Mouse (Mus musculus) ES-E14 (cell line): ENCODE data around the gene Tmem191c. TPM values are rescaled to one million over a fixed set of nuclear protein-coding genes. Genes with fewer than 3 reads are reported as not detected.

ENCODE experiments used
- DNase-seq: peaks from one replicate; pipeline ENCODE4 v3.0.0-alpha.2; 2013; ENCODE audit warnings: low read depth, low spot score
- H3K27ac ChIP-seq: 2 replicates; pipeline ENCODE4 v1.5.1; 2012; ENCODE audit warnings: low read depth, mild to moderate bottlenecking, low read length, moderate library complexity, mixed read lengths; ENCODE audit not compliant: poor library complexity, insufficient read depth, severe bottlenecking
- H3K36me3 ChIP-seq: 2 replicates; pipeline ENCODE4 v1.6.1; 2012; ENCODE audit warnings: mild to moderate bottlenecking, low read length, moderate library complexity, mixed read lengths; ENCODE audit not compliant: control insufficient read depth, poor library complexity, insufficient read depth, severe bottlenecking
- H3K4me1 ChIP-seq, 2 experiments: fragments of 150-350 bp in 1 of 2; sonication (generic) in 1 of 2; 2 replicates each; pipeline ENCODE4 v1.6.1; 2012; ENCODE audit warnings: low read length in 2 of 2, mild to moderate bottlenecking in 1 of 2, mixed read lengths in 1 of 2; ENCODE audit not compliant: control insufficient read depth in 2 of 2, insufficient read depth in 2 of 2, poor library complexity in 1 of 2
- H3K4me3 ChIP-seq, 2 experiments: fragments of 150-350 bp in 1 of 2; sonication (generic) in 1 of 2; 2 replicates each; pipeline ENCODE4 v1.5.1; 2012; ENCODE audit warnings: low read length in 2 of 2, low read depth in 1 of 2, mild to moderate bottlenecking in 1 of 2, mixed read lengths in 1 of 2; ENCODE audit not compliant: insufficient read depth in 1 of 2, poor library complexity in 1 of 2, severe bottlenecking in 1 of 2
- H3K9ac ChIP-seq: 2 replicates; pipeline ENCODE4 v1.6.1; 2012; ENCODE audit warnings: low read depth, mild to moderate bottlenecking, low read length, mixed read lengths; ENCODE audit not compliant: poor library complexity, insufficient read depth, severe bottlenecking
- H3K9me3 ChIP-seq: fragments of 150-350 bp; sonication (generic); 2 replicates; pipeline ENCODE4 v1.6.1; 2012; ENCODE audit warnings: low read depth, mild to moderate bottlenecking, low read length; ENCODE audit not compliant: control insufficient read depth, insufficient read depth
- CHD2 ChIP-seq: IDR thresholded peaks from 2 replicates; pipeline ENCODE4 v1.6.1; 2014; ENCODE audit warnings: mild to moderate bottlenecking, low read depth, low read length, inconsistent platforms
- HCFC1 ChIP-seq: IDR thresholded peaks from 2 replicates; pipeline ENCODE4 v1.6.1; 2012; ENCODE audit warnings: low read length, inconsistent platforms, borderline replicate concordance; ENCODE audit not compliant: insufficient read depth
- MAFK ChIP-seq: IDR thresholded peaks from 2 replicates; pipeline ENCODE4 v1.6.1; 2014; ENCODE audit warnings: mild to moderate bottlenecking, low read depth, low read length, inconsistent platforms; ENCODE audit not compliant: insufficient read depth
- ZC3H11A ChIP-seq: IDR thresholded peaks from 2 replicates; pipeline ENCODE4 v1.6.1; 2012; ENCODE audit warnings: low read depth, mild to moderate bottlenecking, inconsistent platforms, low read length, borderline replicate concordance
- ZNF384 ChIP-seq: IDR thresholded peaks from 2 replicates; pipeline ENCODE4 v1.6.1; 2012; ENCODE audit warnings: low read depth, low read length, inconsistent platforms
- in situ Hi-C, 2 experiments: fragments of 600-800 bp; cut with MboI; formaldehyde crosslinking; loops; one replicate each; pipeline ENCODE4 v1.15.1; 2025; ENCODE audit warnings: low sequenced_read_pairs in 2 of 2, inconsistent platforms in 1 of 2; ENCODE audit not compliant: unreplicated experiment in 2 of 2
- total RNA-seq: library from RNA; depleted of rRNA; stranded (reverse); fragments of 300-350 nt; gene quantifications from 2 replicates; pipeline ENCODE4 v1.2.3, GENCODE M21; 2012

Gene Tmem191c
- total RNA-seq, 1 experiment: 45.1 TPM

GRCm38 (mm10) chr16:17255270-17255669 lies 20.6 kb upstream of the Tmem191c start:
- H3K36me3 ChIP-seq: peaks cover 37% of the 10 kb centered on the region
- H3K27ac ChIP-seq: no peak overlapping the region
- in situ Hi-C loops: no loop called here
- TF ChIP-seq HCFC1 (no peak), ZC3H11A (no peak), ZNF384 (no peak), MAFK (no peak), CHD2 (no peak)
- DNase-seq: no peak
- H3K9ac ChIP-seq: no peak overlapping the region
- H3K9me3 ChIP-seq: no peaks in the 10 kb centered on the region
- peaks cover 19 to 48% of the 10 kb centered on the region in 2 experiments for H3K4me1 ChIP-seq
- H3K4me3 ChIP-seq: no peak overlapping the region

- no peaks in the 10 kb centered on the region for H3K9me3 ChIP-seq
- no peak for DNase-seq
- in situ Hi-C loops: no loop called here
- TF ChIP-seq ZNF384 (no peak), ZC3H11A (no peak), HCFC1 (no peak), MAFK (no peak), CHD2 (no peak)
- peaks cover 47% of the 10 kb centered on the region for H3K36me3 ChIP-seq
- no peak overlapping the region for H3K4me3 ChIP-seq
- H3K27ac ChIP-seq: no peak overlapping the region
- no peak overlapping the region for H3K9ac ChIP-seq
- peaks cover 15 to 40% of the 10 kb centered on the region in 2 experiments for H3K4me1 ChIP-seq
These were observed 18.5 kb upstream of the Tmem191c start for GRCm38 (mm10) chr16:17257359-17257821.

DNA sequence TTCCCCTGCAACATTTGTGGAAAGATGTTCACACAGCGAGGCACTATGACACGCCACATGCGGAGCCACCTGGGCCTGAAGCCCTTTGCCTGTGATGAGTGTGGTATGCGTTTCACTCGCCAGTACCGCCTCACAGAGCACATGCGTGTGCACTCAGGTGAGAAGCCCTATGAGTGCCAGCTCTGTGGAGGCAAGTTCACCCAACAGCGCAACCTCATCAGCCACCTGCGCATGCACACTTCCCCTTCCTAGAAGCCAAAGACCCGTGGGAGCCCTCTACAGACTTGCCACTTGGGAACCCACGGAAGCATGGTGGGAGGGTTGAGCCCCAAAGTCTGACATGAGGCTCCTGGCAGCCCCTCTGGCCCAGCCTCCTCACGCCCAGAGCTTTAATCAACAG lies 17.0 kb upstream of the Tmem191c start:
- no peak for DNase-seq
- Histone ChIP-seq H3K4me3 (peak overlapping the region in 1 of 2 experiments; percentile 27; a peak in 1 of 4 replicates), H3K9me3 (no peaks in the 10 kb centered on the region), H3K9ac (peak overlapping the region; percentile 26; the same call in 1 of the 2 replicates), H3K4me1 (peaks cover 7 to 25% of the 10 kb centered on the region in 2 experiments), H3K27ac (no peak overlapping the region), H3K36me3 (peaks cover 47% of the 10 kb centered on the region)
- TF ChIP-seq ZC3H11A: no peak
- TF ChIP-seq MAFK: no peak
- TF ChIP-seq ZNF384: no peak
- TF ChIP-seq HCFC1: no peak
- in situ Hi-C loops: no loop called here

- Histone ChIP-seq H3K4me3 (no peak overlapping the region), H3K27ac (no peak overlapping the region), H3K36me3 (peaks cover 37% of the 10 kb centered on the region), H3K9me3 (no peaks in the 10 kb centered on the region), H3K9ac (no peak overlapping the region), H3K4me1 (peaks cover 2 to 18% of the 10 kb centered on the region in 2 experiments; a peak in 2 of 4 replicates)
- no peak for DNase-seq
- no peak for TF ChIP-seq ZNF384
- in situ Hi-C loops: loop anchor here in 1 of 2 experiments (10.0 kb wide), 1 partner anchor 57 kb away; the partner anchor contains the start of genes Rimbp3 and Ube2l3
These were observed 14.5 kb upstream of the Tmem191c start for GRCm38 (mm10) chr16:17261341-17261740.

DNA sequence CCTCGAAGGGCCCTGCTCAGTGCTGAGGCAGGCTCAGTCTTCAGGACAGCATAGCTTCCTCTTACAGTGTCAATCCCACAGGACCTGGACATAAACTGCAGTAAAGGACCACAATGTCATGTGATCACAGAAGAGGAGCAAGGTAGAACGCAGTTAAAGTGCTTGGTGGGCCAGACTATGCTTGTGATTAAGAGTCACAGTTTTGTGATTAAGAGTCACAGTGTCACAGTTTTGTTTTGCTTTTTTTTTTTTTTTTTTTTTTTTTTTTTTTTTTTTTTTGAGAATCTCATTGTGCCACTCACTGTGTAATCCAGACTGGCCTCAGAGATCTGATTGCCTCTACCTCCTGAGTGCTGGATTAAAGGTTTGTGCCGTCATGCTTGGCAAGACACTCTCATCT lies 9.8 kb upstream of the Tmem191c start:
- Histone ChIP-seq H3K4me3 (no peak overlapping the region), H3K9ac (no peak overlapping the region), H3K4me1 (peaks cover 0 to 6% of the 10 kb centered on the region in 2 experiments; a peak in 1 of 4 replicates), H3K36me3 (peaks cover 7% of the 10 kb centered on the region; the same call in 1 of the 2 replicates), H3K27ac (no peak overlapping the region), H3K9me3 (no peaks in the 10 kb centered on the region)
- DNase-seq: no peak
- in situ Hi-C loops: loop anchor here in 1 of 2 experiments (10.0 kb wide), 1 partner anchor 61 kb away; the partner anchor contains the start of genes Rimbp3 and Ube2l3
- TF ChIP-seq CHD2 (no peak), ZNF384 (peak; percentile 81; the same call in 1 of the 2 replicates)
